Mouse (Mus musculus) heart, adult 2 months (tissue): ENCODE measurements around the gene Fcgr2b. TPM values are rescaled to one million over a fixed set of nuclear protein-coding genes. Genes with fewer than 3 reads are reported as not detected.

Experiments
- DNase-seq, 2 experiments: peaks; one replicate each; pipeline ENCODE4 v3.0.0; 2021
- H3K27ac ChIP-seq: fragments of 200-600 bp; 2 replicates; pipeline ENCODE4 v1.8.1; 2022
- H3K27me3 ChIP-seq: fragments of 200-500 bp; 2 replicates; pipeline ENCODE4 v1.6.1; 2012; ENCODE audit warnings: mild to moderate bottlenecking, low read length, inconsistent platforms, mixed read lengths; ENCODE audit not compliant: control insufficient read depth, insufficient read depth
- H3K36me3 ChIP-seq: fragments of 200-500 bp; 2 replicates; pipeline ENCODE4 v1.6.1; 2012; ENCODE audit warnings: low read length, inconsistent platforms; ENCODE audit not compliant: control insufficient read depth, insufficient read depth
- H3K4me1 ChIP-seq: fragments of 200-500 bp; 2 replicates; pipeline ENCODE4 v1.6.1; 2011; ENCODE audit warnings: low read length; ENCODE audit not compliant: control insufficient read depth, insufficient read depth
- H3K4me3 ChIP-seq: fragments of 200-600 bp; 2 replicates; pipeline ENCODE4 v1.8.1; 2022
- H3K79me2 ChIP-seq: fragments of 200-500 bp; replicated peaks from 2 replicates; pipeline ENCODE4 v1.6.1; 2012; ENCODE audit warnings: mild to moderate bottlenecking, inconsistent platforms, low read length, moderate library complexity, mixed read lengths; ENCODE audit not compliant: control insufficient read depth, insufficient read depth
- H3K9ac ChIP-seq: fragments of 200-500 bp; 2 replicates; pipeline ENCODE4 v1.6.1; 2012; ENCODE audit warnings: low read depth, mild to moderate bottlenecking, control low read depth, inconsistent platforms, low read length, mixed read lengths
- CTCF ChIP-seq: fragments of 200-600 bp; IDR thresholded peaks from 2 replicates; pipeline ENCODE4 v1.8.1; 2022; ENCODE audit warnings: antibody characterized with exemption, mild to moderate bottlenecking, moderate library complexity
- EP300 ChIP-seq: fragments of 200-500 bp; IDR thresholded peaks from 2 replicates; pipeline ENCODE4 v1.6.1; 2011; ENCODE audit warnings: low read depth, low read length, control low read depth; ENCODE audit not compliant: insufficient read depth
- POLR2A ChIP-seq: fragments of 200-500 bp; IDR thresholded peaks from 2 replicates; pipeline ENCODE4 v1.6.1; 2011; ENCODE audit warnings: mild to moderate bottlenecking, low read depth, low read length, control low read depth; ENCODE audit not compliant: insufficient read depth
- WGBS: fragments of 180-500 bp; shearing (Covaris S2); methylation state at CpG from one replicate; pipeline ENCODE4 v1.1.7; 2018; 5-methylcytosine and 5-hydroxymethylcytosine counted together
- intact Hi-C: fragments of 180-260 bp; cut with DNase I; formaldehyde crosslinking; loops from one replicate; pipeline ENCODE4 v1.15.1; 2025
- polyA plus RNA-seq: library from polyadenylated mRNA; depleted of rRNA; stranded (reverse); fragments of >200 nt; gene quantifications from 2 replicates; pipeline ENCODE4 v1.2.3, GENCODE M21; 2012
- total RNA-seq, 2 experiments: library from RNA; stranded (reverse); gene quantifications; 2 replicates each; pipeline ENCODE4 v1.2.3; 2021

The Fcgr2b gene
- total and polyA plus RNA-seq, 3 experiments = 7.4 to 10.9 (median 8.4) TPM

- Histone ChIP-seq H3K27ac (no peak overlapping the region; the same call in 1 of the 2 replicates), H3K36me3 (no peaks in the 10 kb centered on the region), H3K9ac (no peak overlapping the region), H3K27me3 (no peaks in the 10 kb centered on the region), H3K4me3 (peak overlapping the region; percentile 14; the same call in 1 of the 2 replicates), H3K79me2 (no peaks in the 10 kb centered on the region), H3K4me1 (no peaks in the 10 kb centered on the region)
- WGBS = 42% methylated on average over 21 of the region's 21 CpGs
- TF ChIP-seq EP300 = no peak
- no peak for TF ChIP-seq POLR2A
- no peak for TF ChIP-seq CTCF
- intact Hi-C loops = no loop called here
- DNase-seq = peak; percentile 55 to 76
These were observed 21.7 kb upstream of the Fcgr2b start for GRCm38 (mm10) chr1:170997756-170998655.

- intact Hi-C loops = loop anchor here (1.0 kb wide), 1 partner anchor 95 kb away; no protein-coding TSS in a partner anchor
- H3K36me3 ChIP-seq = no peaks in the 10 kb centered on the region
- no peak overlapping the region for H3K27ac ChIP-seq
- WGBS = 35% methylated on average over 3 of the region's 3 CpGs
- no peaks in the 10 kb centered on the region for H3K79me2 ChIP-seq
- no peak overlapping the region for H3K9ac ChIP-seq
- H3K4me1 ChIP-seq = no peaks in the 10 kb centered on the region
- DNase-seq = peak; percentile 56 to 64
- no peaks in the 10 kb centered on the region for H3K27me3 ChIP-seq
- TF ChIP-seq EP300 (0 out of 2 replicates have a peak, but pooled peaks have one; percentile 18), POLR2A (no peak), CTCF (peak; percentile 86)
- H3K4me3 ChIP-seq = no peak overlapping the region
These were observed 20.4 kb upstream of the Fcgr2b start for GRCm38 (mm10) chr1:170996753-170997152.

GRCm38 (mm10) chr1:170996034-170996433 is 19.7 kb upstream of the Fcgr2b start:
- Histone ChIP-seq H3K27me3 (no peaks in the 10 kb centered on the region), H3K4me3 (no peak overlapping the region), H3K36me3 (no peaks in the 10 kb centered on the region), H3K9ac (no peak overlapping the region), H3K4me1 (no peaks in the 10 kb centered on the region), H3K27ac (no peak overlapping the region), H3K79me2 (no peaks in the 10 kb centered on the region)
- intact Hi-C loops = loop anchor here (1.0 kb wide), 1 partner anchor 95 kb away; no protein-coding TSS in a partner anchor
- WGBS = 65% methylated on average over 3 of the region's 3 CpGs
- TF ChIP-seq CTCF = no peak
- no peak for TF ChIP-seq POLR2A
- no peak for TF ChIP-seq EP300
- no peak for DNase-seq

GRCm38 (mm10) chr1:170992550-170992949 is 16.2 kb upstream of the Fcgr2b start:
- peak in 1 of 2 experiments; percentile 30 for DNase-seq
- intact Hi-C loops = loop anchor here (1.0 kb wide), 1 partner anchor 91 kb away; no protein-coding TSS in a partner anchor
- WGBS = 46% methylated on average over 5 of the region's 5 CpGs
- Histone ChIP-seq H3K4me3 (no peak overlapping the region), H3K4me1 (no peaks in the 10 kb centered on the region), H3K27ac (no peak overlapping the region), H3K9ac (no peak overlapping the region), H3K27me3 (no peaks in the 10 kb centered on the region), H3K79me2 (no peaks in the 10 kb centered on the region), H3K36me3 (no peaks in the 10 kb centered on the region)
- TF ChIP-seq CTCF (peak; percentile 68), EP300 (no peak), POLR2A (no peak)

- intact Hi-C loops = no loop called here
- Histone ChIP-seq H3K27me3 (no peaks in the 10 kb centered on the region), H3K9ac (no peak overlapping the region), H3K27ac (no peak overlapping the region), H3K4me3 (no peak overlapping the region), H3K4me1 (no peaks in the 10 kb centered on the region), H3K36me3 (no peaks in the 10 kb centered on the region), H3K79me2 (no peaks in the 10 kb centered on the region)
- DNase-seq = no peak
- no peak for TF ChIP-seq EP300
- no peak for TF ChIP-seq POLR2A
- TF ChIP-seq CTCF = no peak
- 65% methylated on average over 9 of the region's 9 CpGs for WGBS
These were observed 13.3 kb upstream of the Fcgr2b start for GRCm38 (mm10) chr1:170989656-170990055.

- no peak overlapping the region for H3K9ac ChIP-seq
- H3K4me3 ChIP-seq = no peak overlapping the region
- TF ChIP-seq EP300 = no peak
- no peak for TF ChIP-seq POLR2A
- TF ChIP-seq CTCF = no peak
- H3K36me3 ChIP-seq = no peaks in the 10 kb centered on the region
- no peak for DNase-seq
- H3K27me3 ChIP-seq = no peaks in the 10 kb centered on the region
- no peak overlapping the region for H3K27ac ChIP-seq
- no peaks in the 10 kb centered on the region for H3K79me2 ChIP-seq
- H3K4me1 ChIP-seq = no peaks in the 10 kb centered on the region
- intact Hi-C loops = no loop called here
- 78% methylated on average over 5 of the region's 5 CpGs for WGBS
These were observed 9.5 kb upstream of the Fcgr2b start for GRCm38 (mm10) chr1:170985861-170986260.
